Mouse (Mus musculus): ENCODE results near the gene Pitpna. TPM values are rescaled to one million over a fixed set of nuclear protein-coding genes. Genes with fewer than 3 reads are reported as not detected.
A peak's percentile ranks its signal among the peaks of the same experiment; 100 is the strongest.

Pitpna gene
- polyA plus RNA-seq, 1 experiment from 2014 or later = 141 TPM

DNA sequence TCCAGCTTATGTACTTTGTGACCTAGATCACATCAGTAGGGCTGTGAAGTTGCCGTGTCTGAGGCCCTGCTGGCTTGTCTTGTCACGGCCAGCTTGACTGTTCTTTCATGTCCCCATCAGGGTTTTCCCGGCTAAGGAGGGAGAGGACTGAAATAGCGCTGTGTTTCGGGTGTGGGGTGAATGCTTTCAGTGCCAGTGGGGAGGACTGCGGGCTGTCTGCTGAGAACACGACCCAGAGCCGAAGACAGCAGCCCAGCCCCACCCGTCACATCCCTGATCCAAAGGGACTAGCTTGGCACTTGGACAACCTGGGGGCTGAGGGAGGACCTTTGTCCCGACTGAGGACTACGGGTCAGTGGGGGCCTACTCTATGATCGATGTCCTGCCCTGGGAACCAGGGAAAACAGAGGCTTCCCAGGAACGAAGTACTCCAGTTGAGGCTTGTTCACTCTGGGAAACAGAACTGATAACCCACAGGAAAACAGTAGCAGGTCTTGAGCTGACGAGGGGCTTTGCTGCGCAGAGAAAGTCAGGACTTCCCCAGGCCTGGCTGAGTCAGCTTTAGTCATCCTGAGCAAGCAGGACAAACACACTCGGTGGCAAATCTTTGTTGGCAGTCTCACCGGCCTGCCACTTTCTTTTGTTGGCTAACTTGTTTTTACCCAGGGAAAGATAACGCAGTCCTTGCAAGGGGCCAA, 23.9 kb upstream of the Pitpna start:
- ChIA-PET POLR2A (interaction anchor here (0.7 kb wide), 1 partner anchor 9 kb away, joined by 3 read pairs; no protein-coding TSS in a partner anchor), CTCF (interaction anchor here (1.1 to 1.2 kb wide), 2 partner anchors 34 to 40 kb away, joined by 3 read pairs; no protein-coding TSS in a partner anchor)
- no peak for TF ChIP-seq CTCF (IDR thresholded peaks at IDR 0.05)
- H3K27me3 ChIP-seq = no peaks in the 10 kb centered on the region
- peak; percentile 82 for DNase-seq (ENCODE audit: low read depth, low spot score)
- in situ Hi-C loops (cut with MboI; ENCODE audit: low pct_unique_long_range_greater_than_20kb) = no loop called here
- peak; percentile 51 for ATAC-seq

DNA sequence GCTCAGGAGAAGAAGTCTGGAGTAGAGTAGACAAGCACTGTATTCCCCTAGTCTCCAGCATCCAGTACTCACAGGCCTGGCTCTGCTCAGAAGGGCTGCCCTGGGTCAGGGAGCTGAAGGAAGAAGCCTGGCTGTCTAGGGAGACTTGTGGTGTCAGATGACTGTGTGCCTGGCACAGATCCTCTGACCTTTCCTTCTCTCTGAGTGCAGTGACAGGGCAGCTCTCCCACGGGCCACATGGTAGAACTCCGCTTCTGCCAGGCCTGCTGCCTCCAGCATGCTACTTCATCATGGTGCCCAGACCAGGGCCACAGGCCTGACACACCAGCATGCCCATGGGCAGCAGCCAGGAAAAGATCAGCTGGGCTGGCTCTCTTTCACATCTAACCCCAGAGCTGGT, 22.0 kb upstream of the Pitpna start:
- in situ Hi-C loops (cut with MboI; ENCODE audit: low pct_unique_long_range_greater_than_20kb) = loop anchor here (5.0 kb wide), 1 partner anchor 384 kb away; no protein-coding TSS in a partner anchor
- ChIA-PET CTCF (interaction anchor here (2.1 kb wide), 1 partner anchor 54 kb away, joined by 6 read pairs; no protein-coding TSS in a partner anchor), POLR2A (no interaction called here)
- DNase-seq (ENCODE audit: low read depth, low spot score) = no peak
- TF ChIP-seq CTCF (IDR thresholded peaks at IDR 0.05) = no peak
- no peak for ATAC-seq
- no peaks in the 10 kb centered on the region for H3K27me3 ChIP-seq

DNA sequence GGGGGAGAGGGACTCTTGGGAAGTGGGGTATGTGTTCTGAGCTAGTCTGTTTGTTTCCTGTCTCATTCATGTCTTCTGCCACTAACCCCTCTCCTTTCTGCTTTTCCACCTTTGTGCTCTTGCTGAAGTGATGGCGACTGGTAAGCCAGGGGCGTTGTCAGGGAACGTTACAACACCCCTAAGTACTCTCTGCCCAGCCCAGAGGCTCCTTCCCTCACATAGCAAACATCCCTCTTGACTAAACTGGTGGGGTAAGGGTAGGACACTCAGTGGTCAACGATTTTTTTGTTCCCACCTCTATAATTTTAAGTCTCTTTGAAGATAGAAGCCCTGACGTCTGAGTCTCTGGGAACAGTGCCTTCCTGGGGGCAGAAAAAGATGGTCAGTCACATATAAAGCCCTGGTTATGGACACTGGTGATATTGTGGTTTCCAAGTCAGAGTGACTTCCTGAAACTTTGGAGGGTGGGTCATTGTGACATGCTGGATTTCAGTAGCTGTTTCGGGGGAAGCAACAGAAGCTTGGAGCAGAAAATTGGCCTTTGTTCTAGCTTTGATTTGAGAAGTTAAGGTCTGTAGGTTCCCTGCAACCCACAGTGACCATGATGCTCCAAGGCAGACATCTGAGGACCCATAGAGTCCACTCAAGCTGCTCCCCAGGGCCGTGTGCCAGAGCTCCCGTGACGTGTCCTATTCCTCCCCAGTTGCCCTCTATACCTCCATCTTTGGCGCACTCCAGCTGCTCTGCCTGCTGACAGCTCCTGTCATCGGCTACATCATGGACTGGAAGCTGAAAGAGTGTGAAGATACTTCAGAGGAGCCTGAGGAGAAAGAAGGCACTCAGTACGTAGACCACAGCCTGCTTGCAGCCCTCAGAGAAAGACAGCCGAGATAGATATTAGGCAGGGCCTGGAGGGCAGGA, 21.4 kb upstream of the Pitpna start:
- ATAC-seq = no peak
- ChIA-PET POLR2A (interaction anchor here (0.8 to 1.0 kb wide), 2 partner anchors 21 kb away, joined by 3 read pairs; no protein-coding TSS in a partner anchor), CTCF (interaction anchor here (0.9 to 2.1 kb wide), 2 partner anchors 32 to 55 kb away, joined by 4 to 6 read pairs; no protein-coding TSS in a partner anchor)
- in situ Hi-C loops (cut with MboI; ENCODE audit: low pct_unique_long_range_greater_than_20kb) = loop anchor here (5.0 kb wide), 1 partner anchor 384 kb away; no protein-coding TSS in a partner anchor
- DNase-seq (ENCODE audit: low read depth, low spot score) = no peak
- no peaks in the 10 kb centered on the region for H3K27me3 ChIP-seq
- no peak for TF ChIP-seq CTCF (IDR thresholded peaks at IDR 0.05)

- POLR2A ChIA-PET = interaction anchor here (1.0 kb wide), 1 partner anchor 20 kb away, joined by 3 read pairs; no protein-coding TSS in a partner anchor
- ATAC-seq = no peak
- no peak for DNase-seq (ENCODE audit: low read depth, low spot score)
- no peaks in the 10 kb centered on the region for H3K27me3 ChIP-seq
- CTCF ChIA-PET = interaction anchor here (1.9 kb wide), 1 partner anchor 37 kb away, joined by 5 read pairs; no protein-coding TSS in a partner anchor
- TF ChIP-seq CTCF (IDR thresholded peaks at IDR 0.05) = no peak
- in situ Hi-C loops (cut with MboI; ENCODE audit: low pct_unique_long_range_greater_than_20kb) = loop anchor here (5.0 kb wide), 1 partner anchor 385 kb away; no protein-coding TSS in a partner anchor
Observed at GRCm38 (mm10) chr11:75567346-75568114, 20.4 kb upstream of the Pitpna start.

DNA sequence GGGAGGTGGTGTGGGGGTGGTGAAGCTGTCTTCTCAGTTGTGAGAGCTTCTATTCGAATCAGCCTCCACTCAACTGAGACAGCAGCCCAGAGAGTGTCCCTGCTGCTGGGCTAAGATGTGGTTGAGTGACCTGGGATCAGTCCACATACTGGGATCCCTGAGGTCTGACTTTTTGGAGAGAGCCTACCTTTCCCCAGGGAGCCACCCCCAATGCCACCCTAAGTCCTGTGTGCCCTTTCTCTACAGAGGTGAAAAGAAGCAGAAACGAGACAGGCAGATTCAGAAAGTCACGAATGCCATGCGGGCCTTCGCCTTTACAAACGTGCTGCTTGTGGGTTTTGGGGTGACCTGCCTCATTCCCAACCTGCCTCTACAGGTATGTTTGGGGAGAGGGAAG, 19.8 kb upstream of the Pitpna start:
- POLR2A ChIA-PET = no interaction called here
- TF ChIP-seq CTCF (IDR thresholded peaks at IDR 0.05) = no peak
- CTCF ChIA-PET = interaction anchor here (1.9 kb wide), 1 partner anchor 37 kb away, joined by 5 read pairs; no protein-coding TSS in a partner anchor
- in situ Hi-C loops (cut with MboI; ENCODE audit: low pct_unique_long_range_greater_than_20kb) = loop anchor here (5.0 kb wide), 1 partner anchor 386 kb away; no protein-coding TSS in a partner anchor
- ATAC-seq (no peak), DNase-seq (ENCODE audit: low read depth, low spot score) (no peak)
- no peaks in the 10 kb centered on the region for H3K27me3 ChIP-seq

- POLR2A ChIA-PET = no interaction called here
- no peak for TF ChIP-seq CTCF (IDR thresholded peaks at IDR 0.05)
- ATAC-seq (no peak), DNase-seq (ENCODE audit: low read depth, low spot score) (no peak)
- H3K27me3 ChIP-seq = no peaks in the 10 kb centered on the region
- in situ Hi-C loops (cut with MboI; ENCODE audit: low pct_unique_long_range_greater_than_20kb) = loop anchor here (5.0 kb wide), 1 partner anchor 387 kb away; no protein-coding TSS in a partner anchor
- CTCF ChIA-PET = interaction anchor here (1.9 kb wide), 1 partner anchor 38 kb away, joined by 5 read pairs; no protein-coding TSS in a partner anchor
Observed at GRCm38 (mm10) chr11:75568962-75569361, 18.9 kb upstream of the Pitpna start.

DNA sequence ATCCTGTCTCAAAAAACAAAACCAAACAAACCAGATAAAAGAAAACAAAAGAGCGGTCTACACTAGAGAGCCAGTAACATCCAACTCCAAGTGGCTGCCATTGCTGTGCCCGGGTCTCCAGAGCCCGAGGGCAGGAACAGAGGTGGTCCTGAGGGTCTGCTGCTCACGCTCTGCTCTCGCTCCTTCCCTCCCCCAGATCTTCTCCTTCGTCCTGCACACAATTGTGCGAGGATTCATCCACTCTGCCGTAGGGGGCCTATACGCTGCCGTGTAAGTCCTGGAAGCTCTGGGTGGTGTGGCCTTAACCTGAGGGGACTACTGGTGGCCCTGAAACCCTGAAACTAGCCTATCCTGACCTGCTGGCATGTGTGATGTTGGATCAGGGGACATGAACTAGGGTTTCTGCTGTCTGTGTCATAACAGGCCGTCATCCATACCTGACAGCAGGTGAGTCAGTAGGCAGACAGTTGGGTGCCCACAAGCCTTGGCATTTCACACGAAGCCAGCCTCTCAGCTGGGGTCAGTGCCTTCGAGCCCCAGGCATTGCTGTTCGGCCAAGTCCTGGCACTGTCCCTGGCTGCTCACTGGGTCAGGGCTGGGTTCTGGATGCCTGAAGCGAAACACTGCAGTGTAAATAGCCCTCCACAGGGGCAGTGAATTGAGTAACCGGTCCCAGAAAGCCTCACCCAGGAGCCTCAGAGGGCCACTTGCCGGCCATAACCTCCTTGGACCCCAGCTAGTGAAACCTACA, 17.3 kb upstream of the Pitpna start:
- no peaks in the 10 kb centered on the region for H3K27me3 ChIP-seq
- DNase-seq (ENCODE audit: low read depth, low spot score) (no peak), ATAC-seq (peak; percentile 25)
- ChIA-PET POLR2A (interaction anchor here (1.0 kb wide), 1 partner anchor 16 kb away, joined by 7 read pairs; no protein-coding TSS in a partner anchor), CTCF (interaction anchor here (1.1 kb wide), 1 partner anchor 167 kb away, joined by 6 read pairs; no protein-coding TSS in a partner anchor)
- in situ Hi-C loops (cut with MboI; ENCODE audit: low pct_unique_long_range_greater_than_20kb) = loop anchor here (5.0 to 10.0 kb wide), 2 partner anchors 38 to 176 kb away; partner anchors contain the start of gene Slc43a2
- TF ChIP-seq CTCF (IDR thresholded peaks at IDR 0.05) = no peak

DNA sequence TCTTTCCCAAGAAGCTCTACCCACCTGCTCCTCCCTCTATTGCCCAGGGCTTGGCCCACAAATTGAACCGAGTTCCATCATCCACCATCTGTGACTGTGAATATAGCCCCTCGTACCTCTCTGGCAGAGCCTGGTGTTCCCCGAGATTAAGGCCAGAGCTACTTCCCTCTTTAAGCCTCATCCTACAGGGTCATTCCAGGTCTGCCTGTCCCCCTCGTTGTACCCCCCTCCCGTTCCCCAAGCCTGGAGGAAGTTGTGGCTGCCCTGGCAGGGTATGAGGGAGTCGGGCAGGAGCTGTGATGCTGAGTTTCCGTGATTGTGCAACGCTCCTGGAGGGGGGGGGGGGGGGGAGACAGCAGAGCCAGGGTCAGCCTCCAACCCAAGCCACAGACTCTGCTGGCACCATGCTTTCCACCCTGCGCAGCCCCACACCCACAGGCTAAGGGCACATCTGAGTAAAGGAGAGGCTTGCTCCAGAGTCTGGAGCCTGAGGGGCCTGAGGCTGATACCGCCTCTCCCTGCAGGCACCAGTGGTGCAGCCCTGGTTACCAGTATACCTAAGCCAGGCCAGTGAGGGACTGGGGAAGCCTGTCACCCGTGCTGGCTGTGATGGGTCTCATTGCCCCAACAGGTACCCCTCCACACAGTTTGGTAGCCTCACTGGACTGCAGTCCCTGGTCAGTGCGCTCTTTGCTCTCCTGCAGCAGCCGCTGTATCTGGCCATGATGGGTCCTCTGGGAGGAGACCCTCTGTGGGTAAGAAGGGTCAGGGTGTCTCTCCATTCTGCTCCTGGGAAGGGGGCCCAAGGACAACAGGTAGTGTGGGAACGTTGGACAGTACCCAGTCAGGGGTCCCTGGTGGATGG, 16.5 kb upstream of the Pitpna start:
- DNase-seq (ENCODE audit: low read depth, low spot score) = no peak
- CTCF ChIA-PET = interaction anchor here (0.7 to 2.2 kb wide), 3 partner anchors 12 to 168 kb away, joined by 3 to 10 read pairs (median 6); partner anchors contain the start of gene Slc43a2
- TF ChIP-seq CTCF (IDR thresholded peaks at IDR 0.05) = no peak
- H3K27me3 ChIP-seq = no peaks in the 10 kb centered on the region
- in situ Hi-C loops (cut with MboI; ENCODE audit: low pct_unique_long_range_greater_than_20kb) = loop anchor here (5.0 to 10.0 kb wide), 2 partner anchors 39 to 177 kb away; partner anchors contain the start of gene Slc43a2
- ATAC-seq = peak; percentile 23
- POLR2A ChIA-PET = interaction anchor here (0.5 to 1.0 kb wide), 2 partner anchors 16 to 45 kb away, joined by 3 to 7 read pairs; no protein-coding TSS in a partner anchor
